Mouse (Mus musculus) common myeloid progenitor, adult 5-6 weeks (primary cell): Measurements from ENCODE around the gene Col6a1. TPM values are rescaled to one million over a fixed set of nuclear protein-coding genes. Genes with fewer than 3 reads are reported as not detected.

Experiments
- ATAC-seq: replicated peaks from 2 replicates; pipeline ENCODE4 v1.8.0; 2016; ENCODE audit warnings: low read depth, mild to moderate bottlenecking, moderate TSS enrichment, inconsistent platforms; ENCODE audit not compliant: poor library complexity, severe bottlenecking
- total RNA-seq: library from RNA; stranded (forward); fragments of 200-1000, 187-1606 nt; gene quantifications from 2 replicates; pipeline ENCODE4 v1.2.3, GENCODE M21; 2017

Col6a1 gene
- total RNA-seq, 1 experiment from 2014 or later: not detected

GRCm38 (mm10) chr10:76683461-76683860, 42.5 kb downstream of the Col6a1 start:
- ATAC-seq: no peak

- no peak for ATAC-seq
These were observed 44.1 kb downstream of the Col6a1 start for GRCm38 (mm10) chr10:76681882-76682281.

- ATAC-seq: no peak
These were observed 45.0 kb downstream of the Col6a1 start for GRCm38 (mm10) chr10:76680758-76681650.

- no peak for ATAC-seq
These were observed 47.8 kb downstream of the Col6a1 start for GRCm38 (mm10) chr10:76678122-76678521.

- ATAC-seq: no peak
These were observed 50.7 kb downstream of the Col6a1 start for GRCm38 (mm10) chr10:76675268-76675667.

- ATAC-seq: no peak
These were observed 51.4 kb downstream of the Col6a1 start for GRCm38 (mm10) chr10:76674581-76674980.

GRCm38 (mm10) chr10:76671939-76672338, 54.0 kb downstream of the Col6a1 start:
- ATAC-seq: no peak

GRCm38 (mm10) chr10:76668947-76669284, 57.1 kb downstream of the Col6a1 start:
- ATAC-seq: no peak

- ATAC-seq: no peak
These were observed 57.6 kb downstream of the Col6a1 start for GRCm38 (mm10) chr10:76668261-76668946.

GRCm38 (mm10) chr10:76667197-76667805, 58.7 kb downstream of the Col6a1 start:
- no peak for ATAC-seq

- ATAC-seq: no peak
These were observed 60.4 kb downstream of the Col6a1 start for GRCm38 (mm10) chr10:76665551-76665950.

- ATAC-seq: no peak
These were observed 61.5 kb downstream of the Col6a1 start for GRCm38 (mm10) chr10:76664156-76665115.

Other genes starting within 250 kb of the Col6a1 start
- 4.2 and 5.1 TPM in 2 replicates for gene Lss, start 194.6 kb downstream of the Col6a1 start, total RNA-seq
- not detected in 2 replicates for gene Spatc1l, start 163.9 kb downstream of the Col6a1 start, total RNA-seq
- not detected in 2 replicates for gene Ftcd, start 150.5 kb downstream of the Col6a1 start, total RNA-seq
- 0.27 TPM in 1 of 2 replicates, not detected in the other for gene Col6a2, start 102.5 kb downstream of the Col6a1 start, total RNA-seq
- gene Pcbp3, start 235.7 kb upstream of the Col6a1 start, total RNA-seq: 7.8 and 14.0 TPM in 2 replicates